Mouse (Mus musculus) WW6 (cell line): ENCODE data around the gene Nup98.

ENCODE experiments used
- DNase-seq: peaks from one replicate; pipeline ENCODE4 v3.0.0-alpha.2; 2013; ENCODE audit warnings: low read depth, low spot score

Nup98 gene

GRCm38 (mm10) chr7:102209756-102210721 lies at the start of gene Nup98, which contains the start of gene Pgap2:
Gene Nup98, minus strand, starts transcription at chr7:102210176.
Gene Pgap2, plus strand, starts transcription at chr7:102210208.
- peak; percentile 98 for DNase-seq

DNA sequence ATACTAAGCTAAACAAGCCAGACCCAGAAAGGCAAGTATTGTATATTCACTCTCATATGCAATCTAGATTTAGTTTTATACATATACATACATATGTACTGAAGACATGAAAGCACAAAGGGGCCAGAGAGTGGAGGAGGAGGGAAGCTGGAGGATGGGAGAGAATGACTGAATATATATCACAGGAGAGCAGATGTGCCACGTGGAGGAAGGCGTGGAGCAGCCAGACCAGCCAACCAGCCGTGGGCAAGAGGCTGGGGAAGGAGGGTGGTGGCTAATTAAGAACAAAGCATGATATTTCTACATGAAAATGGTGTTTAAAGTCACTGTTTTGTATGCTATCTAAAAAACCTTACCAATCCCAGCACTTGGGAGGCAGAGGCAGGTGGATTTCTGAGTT lies 48.8 kb upstream of the Nup98 start:
- DNase-seq = no peak

- no peak for DNase-seq
Measured at GRCm38 (mm10) chr7:102258189-102258588, 48.2 kb upstream of the Nup98 start.

DNA sequence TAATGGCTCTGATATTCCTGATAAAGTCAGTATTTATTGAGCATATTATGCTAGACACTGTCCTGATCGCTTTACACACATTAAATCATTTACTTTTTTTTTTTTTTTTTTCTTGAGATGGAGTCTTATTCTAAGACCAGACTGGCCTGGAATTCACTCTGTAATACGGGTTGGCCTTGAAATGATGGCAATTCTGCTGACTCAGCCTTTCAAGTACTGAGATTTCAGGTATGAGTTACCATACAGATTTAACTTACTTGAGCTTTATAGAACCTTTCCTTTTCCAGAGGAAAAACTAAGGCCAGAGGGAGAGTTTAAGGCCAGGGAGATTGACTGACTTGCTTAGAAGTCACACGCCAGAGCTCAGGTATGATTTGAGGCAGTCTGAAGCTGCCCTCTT lies 46.7 kb upstream of the Nup98 start:
- DNase-seq = no peak

DNA sequence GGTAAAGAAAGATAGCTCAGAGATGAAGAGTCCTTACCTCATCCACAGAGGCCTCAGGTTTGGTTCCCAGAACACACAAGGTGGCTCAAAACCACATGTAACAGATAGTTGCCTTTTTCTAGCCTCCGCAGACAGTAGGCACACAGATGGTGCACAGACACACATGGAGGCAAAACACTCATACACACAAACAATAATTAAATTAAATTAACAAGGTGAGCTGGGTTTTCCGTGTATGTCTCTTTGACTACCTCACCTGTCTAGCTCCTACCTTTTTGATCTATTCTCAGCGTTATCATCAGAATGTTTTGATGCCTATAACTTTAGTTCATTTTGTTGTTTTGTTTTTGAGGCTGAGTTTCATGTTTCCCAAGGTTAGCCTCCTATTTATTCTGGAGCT lies 46.0 kb upstream of the Nup98 start, which contains the start of gene Rhog:
Gene Rhog, minus strand, starts transcription at position 101 of the 400 bp plus-strand sequence.
- DNase-seq = no peak

DNA sequence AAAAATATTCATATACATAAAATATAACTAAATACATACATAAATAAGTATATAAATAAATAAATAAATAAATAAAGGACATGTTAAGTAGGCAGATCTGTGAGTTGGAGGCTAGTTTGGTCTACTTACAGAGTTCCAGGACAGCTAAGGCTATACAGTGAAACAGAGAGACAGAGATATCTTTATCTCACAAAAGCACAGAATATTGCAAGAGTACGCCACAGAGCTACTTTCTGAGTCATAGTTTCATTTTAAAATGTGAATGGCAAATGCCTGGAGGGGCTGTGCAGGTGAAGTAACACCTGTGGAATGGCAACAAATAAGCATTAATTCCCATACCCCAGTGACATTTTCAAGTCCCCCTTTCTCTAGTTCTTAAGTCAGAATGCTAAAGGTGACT lies 43.7 kb upstream of the Nup98 start:
- DNase-seq = no peak

GRCm38 (mm10) chr7:102250631-102251214 lies 40.7 kb upstream of the Nup98 start:
- DNase-seq = no peak

GRCm38 (mm10) chr7:102249896-102250630 lies 40.1 kb upstream of the Nup98 start:
- DNase-seq = no peak

DNA sequence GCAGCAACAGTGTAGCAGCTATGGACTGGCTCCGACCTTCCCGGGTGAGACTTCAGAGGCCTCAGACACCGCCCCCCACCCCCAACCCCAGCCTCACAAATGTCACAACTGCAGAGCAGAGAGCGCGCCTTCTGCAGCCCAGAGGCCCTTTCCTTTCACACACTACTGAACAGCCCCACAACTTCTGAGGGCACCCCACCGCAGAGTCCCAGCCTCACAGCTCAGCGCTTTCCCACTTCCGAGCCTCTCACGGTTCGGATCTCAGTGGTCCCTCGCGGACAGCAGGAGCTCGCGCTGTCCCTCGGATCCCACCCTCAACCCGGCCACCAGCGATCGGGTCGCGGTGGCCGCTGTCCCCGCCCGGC lies 39.5 kb upstream of the Nup98 start:
- DNase-seq = no peak

DNA sequence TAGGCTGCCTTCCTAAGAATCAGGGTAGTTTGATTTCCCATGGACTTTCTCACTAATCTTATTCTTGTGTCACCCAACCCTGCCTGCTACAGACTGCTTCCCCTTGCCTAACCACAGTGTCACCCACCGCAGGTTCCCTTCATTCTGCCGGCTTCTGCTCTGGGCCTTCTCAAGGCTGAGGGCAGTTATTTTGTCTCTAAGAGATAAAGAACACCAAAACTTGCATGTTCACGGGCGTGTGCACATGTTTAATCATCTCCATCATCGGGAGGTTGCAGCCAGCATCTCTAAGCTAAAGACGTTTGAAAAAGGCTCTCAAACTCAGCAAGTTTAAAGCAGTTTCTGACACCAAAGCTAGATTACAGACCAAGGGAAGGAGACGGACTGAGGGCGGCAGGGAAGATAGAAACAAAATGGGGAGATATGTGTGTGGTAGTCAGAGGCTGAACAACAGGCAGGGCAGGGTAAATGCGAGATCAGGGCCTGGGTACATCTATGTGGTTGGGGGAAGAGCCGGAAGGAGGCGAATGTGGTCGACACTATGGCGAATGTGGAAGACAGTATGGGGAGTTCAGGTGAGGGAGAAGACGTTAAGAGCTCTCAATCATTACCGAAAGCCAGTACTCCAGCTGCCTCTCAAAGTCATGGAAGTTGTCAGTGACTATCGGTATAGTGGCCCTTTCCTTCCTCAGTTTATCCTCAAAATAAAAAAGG lies 38.9 kb upstream of the Nup98 start:
- DNase-seq = no peak

GRCm38 (mm10) chr7:102246956-102247797 lies 37.2 kb upstream of the Nup98 start:
- DNase-seq = no peak

DNA sequence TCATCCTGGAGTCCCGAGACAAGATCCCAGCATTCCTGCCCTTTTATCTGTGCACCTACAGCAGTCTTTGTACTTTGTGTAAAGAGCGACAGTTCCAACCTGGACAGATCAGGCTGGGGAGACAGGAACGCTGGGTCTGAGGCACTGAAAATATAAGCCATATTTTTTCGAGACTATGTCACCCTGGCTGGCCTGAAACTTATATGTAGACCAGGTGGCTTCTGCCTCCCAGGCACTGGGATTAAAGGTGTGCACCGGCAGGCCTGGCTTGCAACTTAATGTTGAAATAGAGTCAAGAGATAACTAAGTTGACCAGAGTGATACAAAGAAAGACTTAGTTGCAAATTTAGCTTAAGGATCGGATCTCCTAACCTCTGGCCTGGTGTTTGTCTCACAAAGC lies 36.3 kb upstream of the Nup98 start:
- DNase-seq = no peak

DNA sequence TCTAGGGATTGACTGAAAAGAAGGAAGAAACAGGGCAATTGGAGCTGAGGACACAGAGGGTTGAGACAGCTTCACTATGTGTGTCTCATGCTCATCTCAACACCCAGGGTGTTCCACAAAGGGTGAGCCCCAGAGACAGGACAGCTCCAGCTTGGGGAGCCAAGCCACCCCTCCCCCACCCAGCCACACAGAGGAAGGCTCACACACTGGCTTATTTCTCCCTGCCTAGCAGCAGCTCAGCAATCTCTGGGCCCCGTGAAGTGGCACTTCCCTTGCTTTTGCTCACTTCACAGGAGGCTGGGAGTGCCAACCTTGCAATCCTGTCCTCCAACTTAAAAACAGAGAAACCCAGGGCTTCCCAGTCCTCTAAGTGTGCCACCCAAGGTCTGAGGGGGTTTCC lies 35.8 kb upstream of the Nup98 start:
- DNase-seq = no peak

- DNase-seq = no peak
Measured at GRCm38 (mm10) chr7:102244782-102245535, 35.0 kb upstream of the Nup98 start.

GRCm38 (mm10) chr7:102243870-102244269 lies 33.9 kb upstream of the Nup98 start:
- no peak for DNase-seq

- DNase-seq = no peak
Measured at GRCm38 (mm10) chr7:102242917-102243316, 32.9 kb upstream of the Nup98 start.

GRCm38 (mm10) chr7:102242371-102242770 lies 32.4 kb upstream of the Nup98 start:
- DNase-seq = no peak

DNA sequence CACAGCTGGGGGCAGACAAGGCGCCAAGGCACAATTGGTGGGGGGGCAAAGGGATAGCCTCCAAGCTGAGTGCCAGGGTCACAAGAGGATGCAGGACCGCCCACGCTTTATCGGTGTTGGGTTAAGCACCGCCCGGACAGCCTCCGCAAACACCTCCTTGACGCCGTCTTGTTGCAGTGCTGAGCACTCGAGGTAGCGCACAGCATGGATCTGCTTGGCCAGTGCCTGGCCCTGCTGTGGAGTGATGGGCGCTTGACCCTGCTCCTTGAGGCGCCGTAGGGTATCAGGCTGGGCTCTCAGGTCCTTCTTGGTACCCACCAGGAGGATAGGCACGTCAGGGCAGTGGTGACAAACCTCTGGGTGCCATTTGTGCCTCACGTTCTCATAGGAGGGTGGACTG lies 29.6 kb upstream of the Nup98 start:
- no peak for DNase-seq

DNA sequence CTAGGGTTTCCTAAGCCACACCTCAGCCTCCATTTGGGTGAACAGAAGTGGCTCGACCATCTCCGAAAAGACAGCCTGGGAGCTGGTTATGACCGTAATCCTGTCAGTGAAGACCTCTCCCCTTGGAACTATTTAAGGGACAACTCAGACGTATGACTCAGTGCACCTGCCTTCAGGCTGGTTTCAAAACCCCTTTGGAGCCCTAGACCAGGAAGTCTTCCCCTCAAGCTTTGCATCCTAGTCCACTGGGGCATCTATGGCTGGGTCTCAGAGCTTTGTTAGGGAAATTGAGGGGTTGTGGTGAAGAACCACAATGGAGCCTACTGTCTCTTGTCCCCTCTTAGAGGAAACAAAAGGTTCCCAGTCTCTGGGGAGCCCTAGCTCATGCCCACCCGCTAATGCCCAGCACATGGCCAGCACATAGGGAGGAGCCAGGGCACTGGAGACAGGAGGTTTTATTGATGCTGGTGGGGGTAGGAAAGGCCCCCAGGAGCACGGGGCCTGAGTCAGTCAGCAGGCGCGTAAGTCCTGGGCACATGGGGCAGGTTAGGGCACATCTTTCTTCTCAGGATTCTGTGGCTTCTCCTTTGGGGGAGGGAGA lies 28.8 kb upstream of the Nup98 start:
- no peak for DNase-seq

GRCm38 (mm10) chr7:102233059-102233458 lies 23.1 kb upstream of the Nup98 start:
- no peak for DNase-seq
